Mouse (Mus musculus) CH12.LX (cell line): ENCODE data around the gene Syne4. TPM values are rescaled to one million over a fixed set of nuclear protein-coding genes. Genes with fewer than 3 reads are reported as not detected.

Experiments used
- DNase-seq: peaks from one replicate; pipeline ENCODE4 v3.0.0-alpha.2; 2013; ENCODE audit errors: extremely low read depth
- H3K27ac ChIP-seq: 2 replicates; pipeline ENCODE4 v1.5.1; 2012; ENCODE audit warnings: low read depth, mild to moderate bottlenecking, control low read depth, moderate library complexity; ENCODE audit not compliant: insufficient read depth
- H3K27me3 ChIP-seq: replicated peaks from 2 replicates; pipeline ENCODE3; 2012; ENCODE audit warnings: inconsistent platforms
- H3K36me3 ChIP-seq, 2 experiments: replicated peaks in 1 of 2; 2 replicates each; pipeline versions ENCODE3 to v1.6.1; 2012; ENCODE audit warnings: inconsistent platforms in 1 of 2, low read length in 1 of 2, mild to moderate bottlenecking in 1 of 2, mixed read lengths in 1 of 2, moderate library complexity in 1 of 2; ENCODE audit not compliant: control insufficient read depth in 1 of 2, insufficient read depth in 1 of 2
- H3K4me1 ChIP-seq, 2 experiments: 2 replicates each; pipeline ENCODE4 v1.6.1; 2012; ENCODE audit warnings: inconsistent platforms in 1 of 2, moderate library complexity in 1 of 2; ENCODE audit not compliant: insufficient read depth in 2 of 2, control insufficient read depth in 1 of 2
- H3K4me2 ChIP-seq: 2 replicates; pipeline ENCODE4 v1.6.1; 2012; ENCODE audit warnings: low read depth, mild to moderate bottlenecking, control low read depth; ENCODE audit not compliant: poor library complexity, insufficient read depth, severe bottlenecking
- H3K4me3 ChIP-seq, 3 experiments: fragments of 150-350 bp in 1 of 3; sonication (generic) in 1 of 3; replicated peaks in 1 of 3; 2 replicates each; pipeline versions ENCODE3 to v1.5.1; 2011 to 2012; ENCODE audit warnings: low read depth in 2 of 3, low read length in 2 of 3, mild to moderate bottlenecking in 2 of 3, moderate library complexity in 2 of 3, control low read depth in 1 of 3, improper control_type of control experiment in 1 of 3, inconsistent platforms in 1 of 3, mixed read lengths in 1 of 3; ENCODE audit not compliant: poor library complexity in 1 of 3
- H3K79me2 ChIP-seq: replicated peaks from 2 replicates; pipeline ENCODE4 v1.6.1; 2012; ENCODE audit warnings: mild to moderate bottlenecking, moderate library complexity; ENCODE audit not compliant: control insufficient read depth, poor library complexity, insufficient read depth, severe bottlenecking; ENCODE audit errors: extremely low read depth
- H3K9ac ChIP-seq: 2 replicates; pipeline ENCODE4 v1.6.1; 2012; ENCODE audit warnings: low read depth, mild to moderate bottlenecking, control low read depth, moderate library complexity; ENCODE audit not compliant: insufficient read depth
- H3K9me3 ChIP-seq: replicated peaks from 2 replicates; pipeline ENCODE3; 2012; ENCODE audit warnings: low read length, inconsistent platforms, mixed read lengths
- CHD1 ChIP-seq: IDR thresholded peaks from 2 replicates; pipeline ENCODE4 v1.6.1; 2012; ENCODE audit warnings: low read depth, low read length, improper control_type of control experiment, inconsistent platforms
- CHD2 ChIP-seq: IDR thresholded peaks from 2 replicates; pipeline ENCODE4 v1.6.1; 2011; ENCODE audit warnings: low read length, improper control_type of control experiment
- GABPA ChIP-seq: IDR thresholded peaks from 2 replicates; pipeline ENCODE4 v1.6.1; 2012; ENCODE audit warnings: low read depth, low read length, improper control_type of control experiment, inconsistent platforms; ENCODE audit not compliant: insufficient replicate concordance
- HCFC1 ChIP-seq: IDR thresholded peaks from 2 replicates; pipeline ENCODE4 v1.6.1; 2012; ENCODE audit warnings: low read depth, mild to moderate bottlenecking, inconsistent platforms, low read length, improper control_type of control experiment
- IRF4 ChIP-seq: IDR thresholded peaks from 2 replicates; pipeline ENCODE4 v1.6.1; 2014; ENCODE audit warnings: low read depth, mild to moderate bottlenecking, inconsistent platforms, low read length, improper control_type of control experiment
- JUN ChIP-seq: IDR thresholded peaks from 2 replicates; pipeline ENCODE4 v1.6.1; 2011; ENCODE audit warnings: low read depth, mild to moderate bottlenecking, low read length, improper control_type of control experiment, moderate library complexity; ENCODE audit not compliant: insufficient read depth
- KAT2A ChIP-seq: IDR thresholded peaks from 2 replicates; pipeline ENCODE4 v1.6.1; 2012; ENCODE audit warnings: low read length, improper control_type of control experiment, inconsistent platforms; ENCODE audit not compliant: insufficient replicate concordance
- MAZ ChIP-seq: IDR thresholded peaks from 2 replicates; pipeline ENCODE4 v1.6.1; 2012; ENCODE audit warnings: low read depth, mild to moderate bottlenecking, inconsistent platforms, low read length, improper control_type of control experiment, moderate library complexity
- PAX5 ChIP-seq: IDR thresholded peaks from 2 replicates; pipeline ENCODE4 v1.6.1; 2012; ENCODE audit warnings: low read length, inconsistent platforms, mixed read lengths
- POLR2AphosphoS2 ChIP-seq: IDR thresholded peaks from 2 replicates; pipeline ENCODE4 v1.6.1; 2011; ENCODE audit warnings: low read depth, low read length, improper control_type of control experiment
- RAD21 ChIP-seq: IDR thresholded peaks from 2 replicates; pipeline ENCODE4 v1.6.1; 2011; ENCODE audit warnings: low read depth, mild to moderate bottlenecking, low read length, improper control_type of control experiment, moderate library complexity
- TBP ChIP-seq: conservative IDR thresholded peaks from 2 replicates; pipeline ENCODE4 v1.6.1; 2011; ENCODE audit warnings: low read depth, low read length, improper control_type of control experiment
- TCF12 ChIP-seq: IDR thresholded peaks from 2 replicates; pipeline ENCODE4 v1.6.1; 2014; ENCODE audit warnings: low read depth, mild to moderate bottlenecking, inconsistent platforms, low read length, improper control_type of control experiment
- USF1 ChIP-seq: IDR thresholded peaks from 2 replicates; pipeline ENCODE4 v1.6.1; 2014; ENCODE audit warnings: low read depth, mild to moderate bottlenecking, inconsistent platforms, low read length, improper control_type of control experiment
- USF2 ChIP-seq: conservative IDR thresholded peaks from 2 replicates; pipeline ENCODE4 v1.6.1; 2011; ENCODE audit warnings: low read depth, low read length, improper control_type of control experiment
- ZC3H11A ChIP-seq: IDR thresholded peaks from 2 replicates; pipeline ENCODE4 v1.6.1; 2012; ENCODE audit warnings: low read depth, mild to moderate bottlenecking, inconsistent platforms, low read length, improper control_type of control experiment
- ZNF384 ChIP-seq: IDR thresholded peaks from 2 replicates; pipeline ENCODE4 v1.6.1; 2012; ENCODE audit warnings: low read depth, low read length, improper control_type of control experiment, inconsistent platforms
- dilution Hi-C: fragments of 300-500 bp; cut with MboI; formaldehyde crosslinking; loops from 2 replicates; pipeline ENCODE4 v1.14.3; 2020; ENCODE audit warnings: low sequenced_read_pairs; ENCODE audit not compliant: extremely low pct_unique_long_range_greater_than_20kb, extremely low pct_ligation_motif_present
- in situ Hi-C: fragments of 300-500 bp; cut with MboI; formaldehyde crosslinking; loops from 3 replicates; pipeline ENCODE4 v1.14.3; 2019; ENCODE audit warnings: low sequenced_read_pairs, low pct_ligation_motif_present, low pct_unique_long_range_greater_than_20kb, mixed read lengths
- polyA plus RNA-seq: library from polyadenylated mRNA; unstranded; fragments of >175 nt; gene quantifications from 2 replicates; pipeline ENCODE4 v1.2.1, GENCODE M21; 2012; ENCODE audit warnings: low read depth; ENCODE audit not compliant: insufficient read length
- total RNA-seq, 2 experiments: library from RNA; depleted of rRNA; stranded (reverse); fragments of 300-350 nt in 1 of 2; fragments of >200 nt in 1 of 2; gene quantifications; 2 replicates each; pipeline ENCODE4 v1.2.3; 2012 to 2014

Gene Syne4
- total and polyA plus RNA-seq, 3 experiments, result 0.70 to 3.1 (median 1.9) TPM

DNA sequence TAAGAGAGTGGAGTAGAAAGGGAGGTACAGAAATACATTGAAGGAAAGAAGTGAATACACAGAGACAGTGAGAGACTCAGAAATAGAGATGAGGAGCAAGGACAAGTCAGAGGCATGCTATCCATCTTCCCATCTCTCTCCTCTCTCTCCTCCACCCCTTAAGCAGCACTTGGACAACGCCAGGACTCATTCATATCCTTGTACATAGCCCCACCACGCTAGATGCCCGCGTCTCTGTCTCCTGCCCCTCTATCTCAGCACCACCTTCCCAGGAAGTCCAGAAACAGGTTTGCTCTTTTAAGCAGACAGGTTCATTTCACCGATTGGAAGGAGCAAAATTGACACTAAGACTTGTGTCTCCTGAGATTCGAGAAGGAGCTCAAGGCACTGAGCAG is 48.7 kb downstream of the Syne4 start:
- H3K27ac ChIP-seq, result no peak overlapping the region
- no peak overlapping the region for H3K4me3 ChIP-seq
- peaks cover 6 to 13% of the 10 kb centered on the region in 2 experiments for H3K4me1 ChIP-seq
- TF ChIP-seq HCFC1 (no peak), MAZ (no peak), TCF12 (no peak), PAX5 (no peak), TBP (no peak), IRF4 (no peak), ZC3H11A (no peak), CHD2 (no peak), ZNF384 (no peak), POLR2AphosphoS2 (no peak), USF1 (no peak), USF2 (no peak), KAT2A (no peak), RAD21 (no peak)
- TF ChIP-seq, all 38 proteins: peak for 0
- H3K4me2 ChIP-seq, result no peak overlapping the region
- H3K27me3 ChIP-seq, result peaks cover 90% of the 10 kb centered on the region
- dilution Hi-C loops, result no loop called here
- H3K9ac ChIP-seq, result no peak overlapping the region
- in situ Hi-C loops, result loop anchor here (5.0 kb wide), 1 partner anchor 74 kb away; no protein-coding TSS in a partner anchor
- H3K36me3 ChIP-seq, result no peaks in the 10 kb centered on the region
- peaks cover 16% of the 10 kb centered on the region for H3K9me3 ChIP-seq
- DNase-seq, result no peak
- H3K79me2 ChIP-seq, result no peaks in the 10 kb centered on the region

DNA sequence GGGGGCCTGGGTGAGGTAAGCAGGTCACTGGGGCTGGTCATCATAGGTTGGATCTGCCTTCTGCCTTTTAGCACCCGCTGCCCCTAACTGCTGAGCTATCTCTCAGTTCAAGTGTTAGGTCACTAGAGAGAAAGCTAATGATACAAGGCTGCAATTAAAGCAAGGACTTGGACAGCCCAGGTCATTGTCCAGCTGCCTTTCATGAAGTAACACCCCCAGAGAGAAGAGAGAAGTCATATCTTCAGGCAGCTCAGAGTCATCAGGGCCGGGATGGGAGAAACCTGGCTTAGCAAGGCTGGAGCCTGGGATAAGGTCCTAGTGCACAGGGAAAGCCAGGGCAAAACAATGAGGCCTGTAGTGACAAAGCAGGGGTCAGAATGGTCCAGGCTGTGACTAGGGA is 52.9 kb downstream of the Syne4 start:
- H3K79me2 ChIP-seq, result no peaks in the 10 kb centered on the region
- peaks cover 82% of the 10 kb centered on the region for H3K27me3 ChIP-seq
- in situ Hi-C loops, result no loop called here
- no peaks in the 10 kb centered on the region for H3K4me1 ChIP-seq
- H3K36me3 ChIP-seq, result no peaks in the 10 kb centered on the region
- peaks cover 21% of the 10 kb centered on the region for H3K9me3 ChIP-seq
- H3K27ac ChIP-seq, result no peak overlapping the region
- H3K4me3 ChIP-seq, result no peak overlapping the region
- dilution Hi-C loops, result no loop called here
- no peak for DNase-seq
- H3K9ac ChIP-seq, result no peak overlapping the region
- H3K4me2 ChIP-seq, result no peak overlapping the region
- TF ChIP-seq GABPA, result no peak
- TF ChIP-seq CHD1, result no peak
- no peak for TF ChIP-seq JUN

Other genes with a start within 250 kb of the Syne4 start
Only the 20 nearest of the 32 such genes appear.
- 43.1 and 45.1 TPM in 2 replicates for gene Zfp146, start 145.1 kb upstream of the Syne4 start, total RNA-seq (2012; rRNA removed)
- 44.5 and 45.0 TPM in 2 replicates for gene Zfp146, start 145.1 kb upstream of the Syne4 start, total RNA-seq (2014; rRNA removed)
- gene Zfp146, start 145.1 kb upstream of the Syne4 start, polyA plus RNA-seq, result 42.0 and 47.8 TPM in 2 replicates
- gene Cox7a1, start 130.7 kb upstream of the Syne4 start, total RNA-seq (2012; rRNA removed), result 5.5 and 14.0 TPM in 2 replicates
- gene Cox7a1, start 130.7 kb upstream of the Syne4 start, total RNA-seq (2014; rRNA removed), result 9.9 and 15.2 TPM in 2 replicates
- 1.6 and 4.2 TPM in 2 replicates for gene Cox7a1, start 130.7 kb upstream of the Syne4 start, polyA plus RNA-seq
- 85.8 and 101 TPM in 2 replicates for gene Capns1, start 116.0 kb upstream of the Syne4 start, total RNA-seq (2012; rRNA removed)
- 207 and 219 TPM in 2 replicates for gene Capns1, start 116.0 kb upstream of the Syne4 start, total RNA-seq (2014; rRNA removed)
- 218 and 233 TPM in 2 replicates for gene Capns1, start 116.0 kb upstream of the Syne4 start, polyA plus RNA-seq
- gene Polr2i, start 82.9 kb upstream of the Syne4 start, total RNA-seq (2012; rRNA removed), result 83.6 and 101 TPM in 2 replicates
- gene Polr2i, start 82.9 kb upstream of the Syne4 start, total RNA-seq (2014; rRNA removed), result 55.0 and 62.9 TPM in 2 replicates
- gene Polr2i, start 82.9 kb upstream of the Syne4 start, polyA plus RNA-seq, result 74.2 and 75.4 TPM in 2 replicates
- gene Tbcb, start 82.5 kb upstream of the Syne4 start, total RNA-seq (2012; rRNA removed), result 89.6 and 109 TPM in 2 replicates
- gene Tbcb, start 82.5 kb upstream of the Syne4 start, total RNA-seq (2014; rRNA removed), result 54.9 and 57.7 TPM in 2 replicates
- gene Tbcb, start 82.5 kb upstream of the Syne4 start, polyA plus RNA-seq, result 79.9 and 86.3 TPM in 2 replicates
- gene Ovol3, start 79.1 kb upstream of the Syne4 start, total RNA-seq (2012; rRNA removed), result 0.42 and 0.84 TPM in 2 replicates
- 1.9 and 2.8 TPM in 2 replicates for gene Ovol3, start 79.1 kb upstream of the Syne4 start, total RNA-seq (2014; rRNA removed)
- 3.4 and 4.3 TPM in 2 replicates for gene Ovol3, start 79.1 kb upstream of the Syne4 start, polyA plus RNA-seq
- gene Thap8, start 34.7 kb upstream of the Syne4 start, total RNA-seq (2012; rRNA removed), result 0.38 and 0.63 TPM in 2 replicates
- gene Thap8, start 34.7 kb upstream of the Syne4 start, total RNA-seq (2014; rRNA removed), result not detected in 2 replicates
- gene Thap8, start 34.7 kb upstream of the Syne4 start, polyA plus RNA-seq, result 0.23 TPM in 1 of 2 replicates, not detected in the other
- 5.3 and 5.4 TPM in 2 replicates for gene Wdr62, start 34.4 kb upstream of the Syne4 start, total RNA-seq (2012; rRNA removed)
- gene Wdr62, start 34.4 kb upstream of the Syne4 start, total RNA-seq (2014; rRNA removed), result 2.2 and 2.3 TPM in 2 replicates
- 17.7 and 19.7 TPM in 2 replicates for gene Wdr62, start 34.4 kb upstream of the Syne4 start, polyA plus RNA-seq
- not detected in 2 replicates for gene Clip3, start 23.1 kb upstream of the Syne4 start, total RNA-seq (2012; rRNA removed)
- not detected in 2 replicates for gene Clip3, start 23.1 kb upstream of the Syne4 start, total RNA-seq (2014; rRNA removed)
- gene Clip3, start 23.1 kb upstream of the Syne4 start, polyA plus RNA-seq, result not detected in 2 replicates
- gene Alkbh6, start 6.1 kb upstream of the Syne4 start, total RNA-seq (2012; rRNA removed), result 33.9 and 35.7 TPM in 2 replicates
- gene Alkbh6, start 6.1 kb upstream of the Syne4 start, total RNA-seq (2014; rRNA removed), result 28.8 and 31.7 TPM in 2 replicates
- gene Alkbh6, start 6.1 kb upstream of the Syne4 start, polyA plus RNA-seq, result 25.2 and 25.4 TPM in 2 replicates
- gene E130208F15Rik, start 6.9 kb downstream of the Syne4 start, total RNA-seq (2012; rRNA removed), result 5.6 and 6.2 TPM in 2 replicates
- 0.35 and 0.70 TPM in 2 replicates for gene E130208F15Rik, start 6.9 kb downstream of the Syne4 start, total RNA-seq (2014; rRNA removed)
- gene E130208F15Rik, start 6.9 kb downstream of the Syne4 start, polyA plus RNA-seq, result 6.2 and 9.7 TPM in 2 replicates
- gene Sdhaf1, start 9.1 kb downstream of the Syne4 start, total RNA-seq (2012; rRNA removed), result 12.8 and 14.1 TPM in 2 replicates
- 16.0 and 18.5 TPM in 2 replicates for gene Sdhaf1, start 9.1 kb downstream of the Syne4 start, total RNA-seq (2014; rRNA removed)
- gene Sdhaf1, start 9.1 kb downstream of the Syne4 start, polyA plus RNA-seq, result 8.8 and 11.3 TPM in 2 replicates
- 0.04 and 0.08 TPM in 2 replicates for gene Lrfn3, start 48.0 kb downstream of the Syne4 start, total RNA-seq (2012; rRNA removed)
- not detected in 2 replicates for gene Lrfn3, start 48.0 kb downstream of the Syne4 start, total RNA-seq (2014; rRNA removed)
- not detected in 2 replicates for gene Lrfn3, start 48.0 kb downstream of the Syne4 start, polyA plus RNA-seq
- gene Tyrobp, start 99.0 kb downstream of the Syne4 start, total RNA-seq (2012; rRNA removed), result 4.2 and 5.0 TPM in 2 replicates
- 9.4 and 13.0 TPM in 2 replicates for gene Tyrobp, start 99.0 kb downstream of the Syne4 start, total RNA-seq (2014; rRNA removed)
- 14.3 and 18.9 TPM in 2 replicates for gene Tyrobp, start 99.0 kb downstream of the Syne4 start, polyA plus RNA-seq
- gene Hcst, start 105.0 kb downstream of the Syne4 start, total RNA-seq (2012; rRNA removed), result 8.0 and 11.9 TPM in 2 replicates
- gene Hcst, start 105.0 kb downstream of the Syne4 start, total RNA-seq (2014; rRNA removed), result 6.3 and 11.8 TPM in 2 replicates
- gene Hcst, start 105.0 kb downstream of the Syne4 start, polyA plus RNA-seq, result 11.8 and 11.9 TPM in 2 replicates
- 133 and 161 TPM in 2 replicates for gene Nfkbid, start 106.9 kb downstream of the Syne4 start, total RNA-seq (2012; rRNA removed)
- 131 and 144 TPM in 2 replicates for gene Nfkbid, start 106.9 kb downstream of the Syne4 start, total RNA-seq (2014; rRNA removed)
- 175 and 197 TPM in 2 replicates for gene Nfkbid, start 106.9 kb downstream of the Syne4 start, polyA plus RNA-seq
- 0.34 and 0.93 TPM in 2 replicates for gene Aplp1, start 130.7 kb downstream of the Syne4 start, total RNA-seq (2012; rRNA removed)
- gene Aplp1, start 130.7 kb downstream of the Syne4 start, total RNA-seq (2014; rRNA removed), result not detected in 2 replicates
- 0.10 TPM in 1 of 2 replicates, not detected in the other for gene Aplp1, start 130.7 kb downstream of the Syne4 start, polyA plus RNA-seq
- gene Kirrel2, start 142.9 kb downstream of the Syne4 start, total RNA-seq (2012; rRNA removed), result not detected in 2 replicates
- not detected in 2 replicates for gene Kirrel2, start 142.9 kb downstream of the Syne4 start, total RNA-seq (2014; rRNA removed)
- gene Kirrel2, start 142.9 kb downstream of the Syne4 start, polyA plus RNA-seq, result not detected in 2 replicates
- 2.1 and 2.4 TPM in 2 replicates for gene Nphs1, start 143.5 kb downstream of the Syne4 start, total RNA-seq (2012; rRNA removed)
- gene Nphs1, start 143.5 kb downstream of the Syne4 start, total RNA-seq (2014; rRNA removed), result not detected in 2 replicates
- gene Nphs1, start 143.5 kb downstream of the Syne4 start, polyA plus RNA-seq, result 1.0 TPM in 1 of 2 replicates, not detected in the other
- not detected in 2 replicates for gene Prodh2, start 178.8 kb downstream of the Syne4 start, total RNA-seq (2012; rRNA removed)
- not detected in 2 replicates for gene Prodh2, start 178.8 kb downstream of the Syne4 start, total RNA-seq (2014; rRNA removed)
- gene Prodh2, start 178.8 kb downstream of the Syne4 start, polyA plus RNA-seq, result not detected in 2 replicates